Mouse (Mus musculus) duodenum, adult 2 months (tissue): Measurements from ENCODE around the gene Gm815. TPM values are rescaled to one million over a fixed set of nuclear protein-coding genes. Genes with fewer than 3 reads are reported as not detected.

Source experiments
- polyA plus RNA-seq: library from polyadenylated mRNA; depleted of rRNA; stranded (reverse); fragments of >200 nt; gene quantifications from 2 replicates; pipeline ENCODE4 v1.2.3, GENCODE M21; 2012; ENCODE audit warnings: low replicate concordance; rRNA removed

Gm815 gene
- polyA plus RNA-seq: not detected in 2 replicates

GRCm38 (mm10) chr19:26885616-26886015, at the start of gene Gm815:
Gene Gm815, plus strand, starts transcription at chr19:26885881.

